24 mouse cellular contexts compared by ENCODE assay signal in genomic region chr17:70016511-70016910, GRCm38 (mm10). TPM values are rescaled to one million over a fixed set of nuclear protein-coding genes. Genes with fewer than 3 reads are reported as not detected.
DNase-seq lines count a peak whose midpoint lies in the region; ATAC-seq lines count a peak whose summit lies in the region.
"Had no signal": no experiment of that assay in that cellular context is flagged by ENCODE, and none has a peak within 500 bp of the region (broad histone marks: within the 10 kb centered on the region; RNA-seq: fewer than 3 reads in every experiment).

No protein-coding gene starts in this region.

- ATAC-seq in forebrain, embryonic 14.5 days = no peak
- ATAC-seq: CD4-positive, CD25-positive, alpha-beta regulatory T cell, adult 4 months; forebrain, embryonic 13.5 days; forebrain, postnatal 0 days; hindbrain, embryonic 16.5 days; intestine, embryonic 15.5 days had no signal

- no peaks in the 10 kb centered on the region for H3K4me1 ChIP-seq in forebrain, embryonic 14.5 days (ENCODE audit: control insufficient read depth, insufficient read depth, low read length)
- H3K4me1 ChIP-seq: forebrain, embryonic 10.5 days; forebrain, embryonic 13.5 days; heart, embryonic 12.5 days; heart, embryonic 15.5 days; hindbrain, embryonic 10.5 days; hindbrain, embryonic 13.5 days; intestine, embryonic 15.5 days had no signal

- no peaks in the 10 kb centered on the region for H3K9me3 ChIP-seq in forebrain, embryonic 14.5 days (replicated peaks; ENCODE audit: control insufficient read depth, low read length)
- H3K9me3 ChIP-seq: forebrain, embryonic 10.5 days; forebrain, embryonic 13.5 days; heart, embryonic 12.5 days; heart, embryonic 15.5 days; hindbrain, embryonic 10.5 days; hindbrain, embryonic 13.5 days; intestine, embryonic 15.5 days had no signal

- H3K36me3 ChIP-seq in forebrain, embryonic 14.5 days (ENCODE audit: control insufficient read depth, insufficient read depth, low read length) = no peaks in the 10 kb centered on the region
- H3K36me3 ChIP-seq: forebrain, embryonic 10.5 days; heart, embryonic 12.5 days; heart, embryonic 15.5 days; hindbrain, embryonic 10.5 days; hindbrain, embryonic 13.5 days; intestine, embryonic 15.5 days had no signal

- H3K27ac ChIP-seq in forebrain, embryonic 14.5 days (ENCODE audit: low read depth, low read length) = no peak overlapping the region
- H3K27ac ChIP-seq: forebrain, embryonic 10.5 days; forebrain, embryonic 13.5 days; heart, embryonic 15.5 days; hindbrain, embryonic 10.5 days; hindbrain, embryonic 13.5 days; intestine, embryonic 15.5 days had no signal

- H3K9ac ChIP-seq in forebrain, embryonic 14.5 days (ENCODE audit: low read length) = no peak overlapping the region
- H3K9ac ChIP-seq: forebrain, embryonic 13.5 days; forebrain, postnatal 0 days; heart, embryonic 12.5 days; heart, embryonic 15.5 days; hindbrain, embryonic 13.5 days; intestine, embryonic 15.5 days had no signal

- H3K4me3 ChIP-seq in forebrain, embryonic 14.5 days (ENCODE audit: low read depth, low read length) = no peak overlapping the region
- H3K4me3 ChIP-seq: forebrain, embryonic 10.5 days; forebrain, embryonic 13.5 days; heart, embryonic 12.5 days; heart, embryonic 15.5 days; hindbrain, embryonic 10.5 days; hindbrain, embryonic 13.5 days; intestine, embryonic 15.5 days had no signal

- peak; percentile 49 to 57 for DNase-seq in cerebellum, adult 18-20 months
- no peak for DNase-seq in cerebellum, adult 9-10 months
- DNase-seq in cerebellum, adult 9-11 months = peak; percentile 59
- peak; percentile 26 to 39 for DNase-seq in cerebellum, postnatal 14 days
- no peak for DNase-seq in frontal cortex, postnatal 36 days (ENCODE audit: low spot score in 2 of 2)
- no peak for DNase-seq in forebrain, embryonic 14.5 days (ENCODE audit: low spot score)
- DNase-seq: adrenal gland, adult 2 months; adrenal gland, postnatal 14 days; forebrain, postnatal 0 days; gastrocnemius, postnatal 25 days; heart, adult 18-20 months; heart, postnatal 10 days; heart, postnatal 36 days; kidney, adult 11 months; kidney, adult 9 months had no signal

- H3K4me2 ChIP-seq in forebrain, embryonic 14.5 days (ENCODE audit: low read length) = no peak overlapping the region
- H3K4me2 ChIP-seq: forebrain, embryonic 13.5 days; heart, embryonic 12.5 days; heart, embryonic 15.5 days; hindbrain, embryonic 13.5 days; intestine, embryonic 15.5 days had no signal

- whole genome bisulfite sequencing in forebrain, embryonic 14.5 days = 74% methylated on average over 7 of the region's 7 CpGs

- no peaks in the 10 kb centered on the region for H3K27me3 ChIP-seq in forebrain, embryonic 14.5 days (replicated peaks; ENCODE audit: control insufficient read depth, insufficient read depth, low read length)
- H3K27me3 ChIP-seq: forebrain, embryonic 13.5 days; heart, embryonic 12.5 days; heart, embryonic 15.5 days; hindbrain, embryonic 13.5 days; intestine, embryonic 15.5 days had no signal

RNA-seq across cellular contexts. Expression of gene Dlgap1, which starts 47.6 kb away (rescaled TPM):
- polyA plus RNA-seq in forebrain, embryonic 14.5 days (2014; fragmentation: Nextera tagmentation; extraction: Ambion mirVana) = 11.6 and 20.8 TPM in 2 replicates

Comparison
In these comparisons a context has a peak if more than half of its experiments do, and no peak if none do; other contexts are left out.
1. DNase-seq: peak in cerebellum, adult 18-20 months (2 of 2), cerebellum, adult 9-11 months (single experiment) and cerebellum, postnatal 14 days (2 of 2); none in cerebellum, adult 9-10 months (single experiment), frontal cortex, postnatal 36 days (0 of 2) and forebrain, embryonic 14.5 days (single experiment).